Mouse (Mus musculus) thymus, adult 2 months (tissue): Measurements from ENCODE around the gene Hexa.

Experiments used
- CTCF ChIP-seq: fragments of 200-500 bp; IDR thresholded peaks from 2 replicates; pipeline ENCODE4 v1.5.1; 2012; ENCODE audit warnings: mild to moderate bottlenecking, control low read depth, low read length, moderate library complexity, borderline replicate concordance; ENCODE audit not compliant: control insufficient read depth, poor library complexity, insufficient read depth; ENCODE audit errors: extremely low read depth
- POLR2A ChIP-seq: fragments of 200-500 bp; IDR thresholded peaks from 2 replicates; pipeline ENCODE4 v1.6.1; 2012; ENCODE audit warnings: mild to moderate bottlenecking, low read length, control low read depth, moderate library complexity; ENCODE audit not compliant: control insufficient read depth, poor library complexity, insufficient read depth; ENCODE audit errors: extremely low read depth

GRCm38 (mm10) chr9:59588252-59588651 is 48.9 kb downstream of the Hexa start:
- TF ChIP-seq POLR2A (no peak), CTCF (no peak)
